Mouse (Mus musculus): ENCODE data around the gene Qrich1.

Gene Qrich1

GRCm38 (mm10) chr9:108492043-108492750 lies 24.4 kb upstream of the Qrich1 start:
- DNase-seq (ENCODE audit: low read depth, low spot score) = peak; percentile 21

DNA sequence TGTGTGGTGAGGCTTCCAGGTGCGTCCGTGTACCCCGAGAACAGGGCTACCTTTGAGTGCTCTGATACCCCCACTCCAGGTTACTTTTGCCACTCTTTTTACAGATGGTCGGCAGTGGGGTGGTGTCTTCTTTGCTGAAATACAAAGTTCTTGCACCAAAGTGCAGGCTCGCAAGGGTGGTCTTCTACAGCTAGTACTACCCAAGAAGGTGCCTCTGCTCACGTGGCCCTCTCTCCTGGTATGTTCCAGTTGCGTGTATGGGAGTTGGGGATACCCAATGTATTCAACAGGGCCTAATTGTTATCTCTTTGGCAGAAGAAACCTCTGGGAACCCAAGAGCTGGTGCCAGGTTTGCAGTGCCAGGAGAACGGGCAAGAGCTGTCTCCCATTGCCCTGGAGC lies 23.4 kb upstream of the Qrich1 start:
- no peak for DNase-seq (ENCODE audit: low read depth, low spot score)

GRCm38 (mm10) chr9:108494146-108494825 lies 22.3 kb upstream of the Qrich1 start:
- DNase-seq (ENCODE audit: low read depth, low spot score) = no peak

- DNase-seq (ENCODE audit: low read depth, low spot score) = no peak
Measured at GRCm38 (mm10) chr9:108494905-108495304, 21.7 kb upstream of the Qrich1 start.

DNA sequence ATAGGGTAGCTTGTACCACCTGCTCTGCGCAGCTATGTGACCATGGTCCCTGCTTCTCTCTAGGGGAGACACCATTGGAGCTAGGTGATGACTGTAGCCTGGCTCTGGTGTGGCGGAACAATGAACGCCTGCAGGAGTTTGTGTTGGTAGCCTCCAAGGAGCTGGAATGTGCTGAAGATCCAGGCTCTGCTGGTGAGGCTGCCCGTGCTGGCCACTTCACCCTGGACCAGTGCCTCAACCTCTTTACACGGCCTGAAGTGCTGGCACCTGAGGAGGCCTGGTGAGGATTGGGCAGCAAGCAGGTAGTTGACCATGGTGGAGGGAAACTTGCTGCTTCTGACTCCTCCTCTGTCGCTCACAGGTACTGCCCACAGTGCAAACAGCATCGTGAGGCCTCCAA lies 17.4 kb upstream of the Qrich1 start:
- no peak for DNase-seq (ENCODE audit: low read depth, low spot score)

DNA sequence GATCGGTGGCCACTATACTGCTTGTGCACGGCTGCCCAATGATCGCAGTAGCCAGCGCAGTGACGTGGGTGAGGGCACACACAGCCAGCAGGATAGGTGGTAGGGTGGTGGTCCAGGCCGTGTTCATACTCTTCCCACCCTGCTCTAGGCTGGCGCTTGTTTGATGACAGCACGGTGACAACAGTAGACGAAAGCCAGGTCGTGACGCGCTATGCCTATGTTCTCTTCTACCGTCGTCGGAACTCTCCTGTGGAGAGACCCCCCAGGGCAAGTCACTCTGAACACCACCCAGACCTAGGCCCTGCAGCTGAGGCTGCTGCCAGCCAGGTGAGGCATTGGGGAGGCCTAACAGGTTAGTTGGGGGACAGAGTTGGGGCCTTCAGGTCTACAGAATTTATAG lies 16.7 kb upstream of the Qrich1 start:
- DNase-seq (ENCODE audit: low read depth, low spot score) = no peak

DNA sequence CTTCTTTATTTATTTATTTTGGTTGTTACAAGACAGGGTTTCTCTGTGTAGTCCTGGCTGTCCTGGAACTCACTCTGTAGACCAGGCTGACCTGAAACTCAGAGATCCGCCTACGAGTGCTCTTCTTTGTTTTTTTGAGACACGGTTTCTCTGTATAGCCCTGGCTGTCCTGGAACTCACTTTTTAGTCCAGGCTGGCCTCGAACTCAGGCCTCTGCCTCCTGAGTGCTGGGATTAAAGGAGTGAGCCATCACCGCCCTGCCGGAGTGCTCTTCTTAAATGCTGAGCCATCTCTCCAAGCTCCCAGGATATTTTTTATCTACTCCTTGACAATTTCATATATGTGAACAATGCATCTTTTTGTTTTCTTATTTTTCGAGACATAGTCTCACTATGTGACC lies 9.7 kb upstream of the Qrich1 start:
- DNase-seq (ENCODE audit: low read depth, low spot score) = no peak

- peak; percentile 96 for DNase-seq (ENCODE audit: low read depth, low spot score)
Measured at GRCm38 (mm10) chr9:108507619-108508434, 8.8 kb upstream of the Qrich1 start, which contains the start of gene Qars. Gene Qars (plus strand): TSS chr9:108507706.

DNA sequence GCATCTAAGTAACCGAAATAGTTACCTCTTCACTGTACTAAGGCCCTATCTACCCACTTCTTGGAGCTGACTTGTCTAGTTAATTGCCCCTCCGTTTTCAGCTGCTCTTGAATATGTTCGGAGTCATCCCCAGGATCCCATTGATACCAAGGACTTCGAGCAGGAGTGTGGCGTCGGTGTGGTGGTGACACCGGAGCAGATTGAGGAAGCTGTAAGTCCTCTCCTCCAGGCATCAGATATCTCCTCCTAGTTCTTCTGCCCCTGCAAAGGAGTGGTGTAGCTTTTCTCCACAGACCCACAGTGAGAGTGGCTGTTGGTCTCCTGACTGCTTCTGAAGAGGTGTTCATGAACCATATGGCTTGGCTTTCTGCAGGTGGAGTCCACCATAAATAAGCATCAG lies 7.8 kb upstream of the Qrich1 start:
- no peak for DNase-seq (ENCODE audit: low read depth, low spot score)

- DNase-seq (ENCODE audit: low read depth, low spot score) = peak; percentile 88
Measured at GRCm38 (mm10) chr9:108517253-108517930, 786 bp downstream of the Qrich1 start.

DNA sequence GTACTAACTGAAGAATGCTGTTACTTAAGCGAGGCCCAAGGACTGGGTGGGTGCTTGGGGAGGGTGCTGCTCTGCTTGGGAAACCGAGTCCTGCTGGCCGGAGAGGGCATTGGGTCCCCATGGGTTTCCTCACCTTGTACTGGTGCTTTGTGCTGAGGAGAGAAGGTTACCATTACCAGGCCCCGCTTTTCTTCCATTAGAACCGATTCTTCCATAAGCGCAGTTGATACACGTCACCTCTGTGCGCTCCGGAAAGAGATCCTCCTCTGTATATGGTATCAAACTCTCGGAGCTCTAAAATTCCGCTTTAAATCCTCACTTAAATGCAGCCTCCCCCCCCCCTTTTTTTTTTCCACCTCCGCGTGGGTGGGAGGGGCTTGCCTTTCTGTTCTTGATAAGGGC lies 1.3 kb downstream of the Qrich1 start:
- peak; percentile 82 for DNase-seq (ENCODE audit: low read depth, low spot score)

DNA sequence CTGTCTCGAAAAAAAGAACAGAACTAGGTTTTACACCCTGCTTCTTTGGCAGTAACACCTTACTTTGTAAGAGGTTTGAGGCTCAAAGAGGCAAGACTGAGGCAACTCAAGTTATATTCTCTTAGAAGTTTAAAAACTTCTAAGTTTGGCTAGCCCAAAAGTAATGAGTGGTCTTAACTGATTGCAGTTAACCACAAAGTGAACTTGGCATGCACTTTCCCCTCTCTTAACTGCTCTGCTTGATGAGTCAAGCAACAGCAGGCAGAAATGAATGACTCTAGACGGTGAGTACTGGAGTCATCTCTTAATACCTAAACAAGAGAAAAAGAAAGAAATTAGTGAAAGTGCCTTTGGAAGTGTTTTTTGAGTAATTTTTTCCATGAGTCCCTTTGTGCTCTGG lies 5.0 kb downstream of the Qrich1 start:
- DNase-seq (ENCODE audit: low read depth, low spot score) = no peak

GRCm38 (mm10) chr9:108523341-108523740 lies 6.7 kb downstream of the Qrich1 start:
- DNase-seq (ENCODE audit: low read depth, low spot score) = no peak

- DNase-seq (ENCODE audit: low read depth, low spot score) = no peak
Measured at GRCm38 (mm10) chr9:108525400-108525799, 8.8 kb downstream of the Qrich1 start.

GRCm38 (mm10) chr9:108530954-108531353 lies 14.3 kb downstream of the Qrich1 start:
- no peak for DNase-seq (ENCODE audit: low read depth, low spot score)

DNA sequence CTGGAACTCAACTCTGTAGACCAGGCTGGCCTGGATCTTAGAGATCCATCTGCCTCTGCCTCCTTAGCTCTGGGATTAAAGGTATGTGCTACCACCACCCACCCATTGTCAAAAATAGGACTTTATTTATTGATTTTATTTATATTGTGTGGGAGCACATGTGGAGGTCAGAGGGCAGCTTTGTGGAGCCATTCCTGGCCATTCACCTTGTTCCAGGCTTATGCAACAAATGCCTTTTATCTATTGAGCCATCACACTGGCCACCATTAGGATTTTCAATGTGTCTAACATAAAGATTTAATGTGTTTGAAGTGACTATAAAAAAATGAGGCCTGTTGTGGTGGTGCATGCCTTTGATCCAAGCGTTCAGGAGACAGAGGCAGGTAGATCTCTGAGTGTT lies 14.9 kb downstream of the Qrich1 start:
- no peak for DNase-seq (ENCODE audit: low read depth, low spot score)

DNA sequence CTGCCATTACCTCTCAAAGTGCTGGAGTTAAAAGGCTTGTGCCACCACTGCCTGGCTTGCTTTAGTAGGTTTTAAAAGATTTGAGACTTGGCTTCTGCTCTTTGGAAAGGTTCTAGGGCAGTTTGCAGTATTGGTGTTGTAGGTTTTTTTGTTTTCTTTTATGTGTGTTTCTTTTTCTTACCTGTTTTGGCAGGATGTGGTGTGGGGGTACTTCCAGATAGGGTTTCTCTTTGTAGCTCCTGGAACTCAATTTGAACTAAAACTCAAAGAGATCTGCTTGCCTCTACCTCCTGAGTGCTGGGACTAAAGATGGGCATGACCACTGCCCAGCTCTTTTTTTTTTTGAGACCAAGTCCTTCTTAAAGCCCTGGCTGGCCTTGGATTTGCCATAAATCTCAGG lies 24.2 kb downstream of the Qrich1 start:
- DNase-seq (ENCODE audit: low read depth, low spot score) = peak; percentile 45

- no peak for DNase-seq (ENCODE audit: low read depth, low spot score)
Measured at GRCm38 (mm10) chr9:108545986-108546385, 29.4 kb downstream of the Qrich1 start.

GRCm38 (mm10) chr9:108546875-108547274 lies 30.3 kb downstream of the Qrich1 start:
- no peak for DNase-seq (ENCODE audit: low read depth, low spot score)

DNA sequence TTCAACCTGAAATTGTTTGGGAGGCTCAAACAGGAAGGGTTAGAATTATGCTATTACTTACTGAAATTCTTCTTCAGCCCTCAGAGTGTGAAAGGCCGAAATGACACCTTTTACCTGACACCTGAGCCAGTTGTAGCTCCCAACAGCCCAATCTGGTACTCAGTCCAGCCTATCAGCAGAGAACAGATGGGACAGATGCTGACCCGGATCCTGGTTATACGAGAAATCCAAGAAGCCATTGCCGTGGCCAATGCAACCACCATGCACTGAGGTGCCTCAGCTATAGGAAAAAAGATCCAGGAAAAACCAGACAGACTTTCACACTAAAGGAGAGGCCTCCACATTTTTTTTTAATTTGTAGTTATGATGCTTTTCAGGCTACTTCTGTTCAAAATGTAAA lies 42.6 kb downstream of the Qrich1 start:
- no peak for DNase-seq (ENCODE audit: low read depth, low spot score)

DNA sequence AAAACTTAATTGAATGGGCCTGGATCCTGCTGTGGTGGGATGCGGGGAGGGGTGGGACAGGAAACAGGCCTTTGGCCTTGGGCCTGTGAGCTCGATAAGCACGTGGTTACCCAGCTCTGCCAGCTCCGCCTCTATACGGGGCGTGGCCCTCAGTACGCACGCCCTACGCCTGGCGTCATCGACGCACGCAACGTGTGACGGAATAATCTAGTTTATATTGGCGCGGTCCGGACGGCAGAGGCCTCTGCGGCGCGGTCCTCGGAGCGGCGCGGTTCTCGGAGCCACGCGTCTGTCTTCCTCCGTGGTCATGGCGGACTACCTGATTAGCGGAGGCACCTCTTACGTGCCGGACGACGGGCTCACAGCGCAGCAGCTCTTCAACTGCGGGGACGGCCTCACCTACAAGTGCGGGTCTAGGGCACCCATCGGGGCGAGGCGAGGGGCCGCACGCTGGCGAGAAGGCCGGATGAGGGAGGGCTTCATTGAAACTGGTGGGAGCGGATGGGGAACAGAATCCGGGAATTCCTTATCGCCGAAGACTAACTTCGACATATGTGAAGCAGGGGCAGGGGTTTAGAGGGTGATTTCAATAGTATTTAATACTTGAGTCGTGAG lies 43.7 kb downstream of the Qrich1 start, which contains the start of gene Impdh2:
Gene Impdh2, plus strand, starts transcription at position 60 of the 615 bp plus-strand sequence.
- DNase-seq (ENCODE audit: low read depth, low spot score) = peak; percentile 98

Measured in CD4-positive, CD25-positive, alpha-beta regulatory T cell, adult 2 months (primary cell).